Mouse (Mus musculus): Measurements from ENCODE around the gene Mogat1. TPM values are rescaled to one million over a fixed set of nuclear protein-coding genes. Genes with fewer than 3 reads are reported as not detected.
"Not testable (repeated sequence)": the region's sequence is repeated elsewhere in the genome, so short reads cannot be mapped to it uniquely, and the experiment has no call there.

Gene Mogat1
- polyA plus RNA-seq, 1 experiment from 2014 or later, result not detected

GRCm38 (mm10) chr1:78530500-78531215, 19.9 kb downstream of the Mogat1 start:
- WGBS, result 80% methylated on average over 7 of the region's 7 CpGs
- ATAC-seq (replicated peaks; ENCODE audit: low FRiP score) (no peak), DNase-seq (ENCODE audit: low spot score) (no peak)
- H3K27ac ChIP-seq (ENCODE audit: low read depth, low read length), result no peak overlapping the region
- no peak overlapping the region for H3K9ac ChIP-seq (ENCODE audit: low read length)
- H3K27me3 ChIP-seq (ENCODE audit: control insufficient read depth, insufficient read depth, low read length), result no peaks in the 10 kb centered on the region
- H3K9me3 ChIP-seq (ENCODE audit: control insufficient read depth, low read length), result no peaks in the 10 kb centered on the region
- H3K4me3 ChIP-seq (ENCODE audit: low read depth, low read length), result no peak overlapping the region
- no peaks in the 10 kb centered on the region for H3K4me1 ChIP-seq (replicated peaks; ENCODE audit: control insufficient read depth, insufficient read depth, low read length)
- H3K4me2 ChIP-seq (ENCODE audit: low read depth, low read length, severe bottlenecking), result no peak overlapping the region
- no peaks in the 10 kb centered on the region for H3K36me3 ChIP-seq (ENCODE audit: control insufficient read depth, insufficient read depth, low read length)

GRCm38 (mm10) chr1:78532184-78532800, 21.5 kb downstream of the Mogat1 start:
- no peak for DNase-seq (ENCODE audit: low spot score)
- H3K27me3 ChIP-seq (ENCODE audit: control insufficient read depth, insufficient read depth, low read length), result no peaks in the 10 kb centered on the region
- no peak overlapping the region for H3K4me3 ChIP-seq (ENCODE audit: low read depth, low read length)
- H3K9me3 ChIP-seq (ENCODE audit: control insufficient read depth, low read length), result no peaks in the 10 kb centered on the region
- no peak overlapping the region for H3K4me2 ChIP-seq (ENCODE audit: low read depth, low read length, severe bottlenecking)
- no peak overlapping the region for H3K27ac ChIP-seq (ENCODE audit: low read depth, low read length)
- no peak for ATAC-seq (replicated peaks; ENCODE audit: low FRiP score)
- H3K9ac ChIP-seq (ENCODE audit: low read length), result no peak overlapping the region
- no peaks in the 10 kb centered on the region for H3K36me3 ChIP-seq (ENCODE audit: control insufficient read depth, insufficient read depth, low read length)
- 85% methylated on average over 15 of the region's 15 CpGs for WGBS
- H3K4me1 ChIP-seq (replicated peaks; ENCODE audit: control insufficient read depth, insufficient read depth, low read length), result no peaks in the 10 kb centered on the region

- DNase-seq (ENCODE audit: low spot score), result no peak
- Histone ChIP-seq H3K4me3 (ENCODE audit: low read depth, low read length) (no peak overlapping the region), H3K27me3 (ENCODE audit: control insufficient read depth, insufficient read depth, low read length) (no peaks in the 10 kb centered on the region), H3K4me1 (replicated peaks; ENCODE audit: control insufficient read depth, insufficient read depth, low read length) (no peaks in the 10 kb centered on the region), H3K9ac (ENCODE audit: low read length) (no peak overlapping the region), H3K36me3 (ENCODE audit: control insufficient read depth, insufficient read depth, low read length) (no peaks in the 10 kb centered on the region), H3K27ac (ENCODE audit: low read depth, low read length) (no peak overlapping the region), H3K9me3 (ENCODE audit: control insufficient read depth, low read length) (no peaks in the 10 kb centered on the region), H3K4me2 (ENCODE audit: low read depth, low read length, severe bottlenecking) (no peak overlapping the region)
- no peak for ATAC-seq (replicated peaks; ENCODE audit: low FRiP score)
- WGBS, result 95% methylated on average over 9 of the region's 9 CpGs
Measured at GRCm38 (mm10) chr1:78534428-78535150, 23.8 kb downstream of the Mogat1 start.

DNA sequence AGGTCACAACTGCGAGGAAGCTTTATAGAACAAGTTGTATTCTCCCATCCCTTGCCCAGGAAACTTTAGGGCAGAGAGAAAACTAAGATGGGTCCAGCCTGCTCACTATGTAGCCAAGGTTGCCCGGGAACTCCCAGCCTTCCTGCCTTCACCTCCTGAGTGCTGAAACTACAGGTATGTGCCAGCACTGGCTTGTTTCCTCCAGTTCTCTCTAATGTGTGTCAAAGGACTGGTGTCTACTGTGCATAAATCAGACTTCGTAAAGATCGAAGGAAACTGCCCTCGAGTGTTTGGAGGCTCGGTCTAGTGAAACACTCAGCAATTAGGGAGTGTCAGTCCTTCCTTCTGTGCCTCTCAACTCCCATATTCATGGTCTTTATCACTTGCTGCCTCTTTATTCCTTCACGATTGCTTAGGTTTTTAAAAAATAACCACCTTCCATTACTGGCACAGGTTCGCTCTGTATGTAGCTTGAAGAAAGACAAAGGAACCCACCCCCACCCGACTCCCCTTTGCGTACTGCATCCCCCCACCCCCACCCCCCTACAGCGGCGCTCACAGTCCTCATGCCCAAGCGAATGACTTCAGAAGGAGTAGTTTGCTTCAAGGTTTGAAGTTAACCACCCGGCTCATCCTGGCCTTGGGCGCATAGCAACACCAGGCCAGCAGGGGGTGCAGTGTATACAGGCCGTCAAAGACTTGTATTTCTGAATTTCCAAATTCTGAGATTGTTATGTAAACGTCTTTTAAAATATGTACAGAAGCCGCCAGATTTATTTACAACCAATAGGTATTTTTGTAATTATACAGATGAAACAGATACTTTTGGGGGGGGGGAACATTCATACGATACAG, 25.7 kb downstream of the Mogat1 start:
- no peak overlapping the region for H3K27ac ChIP-seq (ENCODE audit: low read depth, low read length)
- no peaks in the 10 kb centered on the region for H3K27me3 ChIP-seq (ENCODE audit: control insufficient read depth, insufficient read depth, low read length)
- no peak overlapping the region for H3K4me3 ChIP-seq (ENCODE audit: low read depth, low read length)
- no peaks in the 10 kb centered on the region for H3K9me3 ChIP-seq (ENCODE audit: control insufficient read depth, low read length)
- no peak overlapping the region for H3K4me2 ChIP-seq (ENCODE audit: low read depth, low read length, severe bottlenecking)
- H3K9ac ChIP-seq (ENCODE audit: low read length), result no peak overlapping the region
- ATAC-seq (replicated peaks; ENCODE audit: low FRiP score) (peak; percentile 70; the same call in 1 of the 2 replicates), DNase-seq (ENCODE audit: low spot score) (peak; percentile 81)
- 41% methylated on average over 19 of the region's 19 CpGs for WGBS
- no peaks in the 10 kb centered on the region for H3K4me1 ChIP-seq (replicated peaks; ENCODE audit: control insufficient read depth, insufficient read depth, low read length)
- no peaks in the 10 kb centered on the region for H3K36me3 ChIP-seq (ENCODE audit: control insufficient read depth, insufficient read depth, low read length)

- Histone ChIP-seq H3K36me3 (ENCODE audit: control insufficient read depth, insufficient read depth, low read length) (no peaks in the 10 kb centered on the region), H3K4me2 (ENCODE audit: low read depth, low read length, severe bottlenecking) (peak overlapping the region; percentile 38; the same call in 1 of the 2 replicates), H3K4me1 (replicated peaks; ENCODE audit: control insufficient read depth, insufficient read depth, low read length) (no peaks in the 10 kb centered on the region), H3K4me3 (ENCODE audit: low read depth, low read length) (no peak overlapping the region), H3K9me3 (ENCODE audit: control insufficient read depth, low read length) (no peaks in the 10 kb centered on the region), H3K27ac (ENCODE audit: low read depth, low read length) (no peak overlapping the region), H3K9ac (ENCODE audit: low read length) (no peak overlapping the region), H3K27me3 (ENCODE audit: control insufficient read depth, insufficient read depth, low read length) (no peaks in the 10 kb centered on the region)
- peak; percentile 61 for ATAC-seq (replicated peaks; ENCODE audit: low FRiP score)
- peak; percentile 55 for DNase-seq (ENCODE audit: low spot score)
- WGBS, result 41% methylated on average over 16 of the region's 16 CpGs
Measured at GRCm38 (mm10) chr1:78537494-78538010, 26.8 kb downstream of the Mogat1 start.

DNA sequence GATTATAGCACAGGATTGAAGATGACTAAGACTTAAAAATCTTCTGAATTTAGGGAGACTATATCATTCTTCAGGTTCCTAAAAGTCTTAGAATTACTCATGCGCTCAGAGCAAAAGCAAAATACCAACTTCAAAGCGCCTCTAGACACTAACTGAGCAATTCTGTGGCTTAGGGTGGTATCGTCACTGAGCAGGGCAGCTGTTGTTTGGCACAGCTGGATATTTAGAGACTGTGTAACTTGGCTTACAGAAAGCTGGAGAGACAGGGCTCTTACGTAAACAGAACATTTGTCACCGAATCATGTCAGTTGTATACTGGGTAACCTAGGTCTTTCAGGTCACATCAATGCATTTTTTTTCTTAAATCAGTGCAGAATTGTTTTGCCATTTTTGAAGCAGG, 27.6 kb downstream of the Mogat1 start:
- H3K4me3 ChIP-seq (ENCODE audit: low read depth, low read length), result no peak overlapping the region
- no peak overlapping the region for H3K4me2 ChIP-seq (ENCODE audit: low read depth, low read length, severe bottlenecking)
- ATAC-seq (replicated peaks; ENCODE audit: low FRiP score) (no peak), DNase-seq (ENCODE audit: low spot score) (peak; percentile 24)
- no peaks in the 10 kb centered on the region for H3K4me1 ChIP-seq (replicated peaks; ENCODE audit: control insufficient read depth, insufficient read depth, low read length)
- no peaks in the 10 kb centered on the region for H3K36me3 ChIP-seq (ENCODE audit: control insufficient read depth, insufficient read depth, low read length)
- WGBS, result 56% methylated on average over 5 of the region's 5 CpGs
- no peak overlapping the region for H3K9ac ChIP-seq (ENCODE audit: low read length)
- H3K27ac ChIP-seq (ENCODE audit: low read depth, low read length), result no peak overlapping the region
- no peaks in the 10 kb centered on the region for H3K9me3 ChIP-seq (ENCODE audit: control insufficient read depth, low read length)
- H3K27me3 ChIP-seq (ENCODE audit: control insufficient read depth, insufficient read depth, low read length), result no peaks in the 10 kb centered on the region

GRCm38 (mm10) chr1:78539166-78539565, 28.4 kb downstream of the Mogat1 start:
- Histone ChIP-seq H3K36me3 (ENCODE audit: control insufficient read depth, insufficient read depth, low read length) (no peaks in the 10 kb centered on the region), H3K9ac (ENCODE audit: low read length) (no peak overlapping the region), H3K4me1 (replicated peaks; ENCODE audit: control insufficient read depth, insufficient read depth, low read length) (no peaks in the 10 kb centered on the region), H3K9me3 (ENCODE audit: control insufficient read depth, low read length) (no peaks in the 10 kb centered on the region), H3K27me3 (ENCODE audit: control insufficient read depth, insufficient read depth, low read length) (no peaks in the 10 kb centered on the region), H3K4me2 (ENCODE audit: low read depth, low read length, severe bottlenecking) (no peak overlapping the region), H3K4me3 (ENCODE audit: low read depth, low read length) (no peak overlapping the region), H3K27ac (ENCODE audit: low read depth, low read length) (no peak overlapping the region)
- DNase-seq (ENCODE audit: low spot score), result peak; percentile 50
- ATAC-seq (replicated peaks; ENCODE audit: low FRiP score), result no peak
- WGBS, result 73% methylated on average over 6 of the region's 6 CpGs

- not testable (repeated sequence) for H3K27ac ChIP-seq (ENCODE audit: low read depth, low read length); DNase-seq (ENCODE audit: low spot score); H3K4me2 ChIP-seq (ENCODE audit: low read depth, low read length, severe bottlenecking); ATAC-seq (replicated peaks; ENCODE audit: low FRiP score); H3K27me3 ChIP-seq (ENCODE audit: control insufficient read depth, insufficient read depth, low read length); H3K9ac ChIP-seq (ENCODE audit: low read length); H3K36me3 ChIP-seq (ENCODE audit: control insufficient read depth, insufficient read depth, low read length); H3K4me1 ChIP-seq (replicated peaks; ENCODE audit: control insufficient read depth, insufficient read depth, low read length); H3K4me3 ChIP-seq (ENCODE audit: low read depth, low read length); H3K9me3 ChIP-seq (ENCODE audit: control insufficient read depth, low read length)
- WGBS, result 69% methylated on average over 1 of the region's 1 CpGs
Measured at GRCm38 (mm10) chr1:78543631-78544030, 32.8 kb downstream of the Mogat1 start.

Measured in forebrain, embryonic 11.5 days (tissue).